Mouse (Mus musculus) lung, postnatal 0 days (tissue): Measurements from ENCODE around the gene Mlxipl. TPM values are rescaled to one million over a fixed set of nuclear protein-coding genes. Genes with fewer than 3 reads are reported as not detected.
A peak's percentile ranks its signal among the peaks of the same experiment; 100 is the strongest.

ENCODE experiments used
- ATAC-seq: fragments of 200-750 bp; cut with Nextera tagmentation; 2 replicates; pipeline ENCODE4 v1.8.0; 2017; ENCODE audit warnings: moderate library complexity
- DNase-seq: peaks from one replicate; pipeline ENCODE4 v3.0.0-alpha.2; 2016; ENCODE audit warnings: low spot score
- H3K27ac ChIP-seq: fragments of 300-500 bp; sonication (generic); 2 replicates; pipeline ENCODE4 v1.5.1; 2014; ENCODE audit warnings: antibody characterized with exemption, mild to moderate bottlenecking, low read length, mixed read lengths
- H3K27me3 ChIP-seq: fragments of 300-500 bp; sonication (generic); replicated peaks from 2 replicates; pipeline ENCODE4 v1.6.1; 2014; ENCODE audit warnings: low read length, mixed read lengths; ENCODE audit not compliant: insufficient read depth
- H3K36me3 ChIP-seq: fragments of 300-500 bp; sonication (generic); 2 replicates; pipeline ENCODE4 v1.6.1; 2014; ENCODE audit warnings: low read length, mixed read lengths; ENCODE audit not compliant: insufficient read depth
- H3K4me1 ChIP-seq: fragments of 300-500 bp; sonication (generic); 2 replicates; pipeline ENCODE4 v1.6.1; 2014; ENCODE audit warnings: antibody characterized with exemption, low read depth, low read length, mixed read lengths; ENCODE audit not compliant: insufficient read depth
- H3K4me2 ChIP-seq: fragments of 300-500 bp; sonication (generic); replicated peaks from 2 replicates; pipeline ENCODE4 v1.6.1; 2014; ENCODE audit warnings: low read depth, mild to moderate bottlenecking, low read length, moderate library complexity, mixed read lengths
- H3K4me3 ChIP-seq: fragments of 300-500 bp; sonication (generic); 2 replicates; pipeline ENCODE4 v1.5.1; 2014; ENCODE audit warnings: low read depth, low read length
- H3K9ac ChIP-seq: fragments of 300-500 bp; sonication (generic); replicated peaks from 2 replicates; pipeline ENCODE4 v1.6.1; 2014; ENCODE audit warnings: low read depth, mild to moderate bottlenecking
- H3K9me3 ChIP-seq: fragments of 300-500 bp; sonication (generic); 2 replicates; pipeline ENCODE4 v1.6.1; 2016; ENCODE audit warnings: low read length, mixed read lengths
- CTCF ChIP-seq: IDR thresholded peaks from 2 replicates; pipeline ENCODE4 v1.5.1; 2016; ENCODE audit warnings: antibody characterized with exemption, mild to moderate bottlenecking
- EP300 ChIP-seq: IDR thresholded peaks from 2 replicates; pipeline ENCODE4 v1.6.1; 2016; ENCODE audit warnings: antibody characterized with exemption, mild to moderate bottlenecking, control low read depth
- WGBS: fragments of 180-500 bp; shearing (Covaris S2); extraction: QIAGEN DNeasy Blood & Tissue Kit; methylation state at CpG from one replicate; pipeline ENCODE4 v1.1.7; 2014; 5-methylcytosine and 5-hydroxymethylcytosine counted together
- polyA plus RNA-seq: library from polyadenylated mRNA; unstranded; fragments of >200 nt; fragmentation: Nextera tagmentation; extraction: Ambion mirVana; gene quantifications from 2 replicates; pipeline ENCODE4 v1.2.1, GENCODE M21; 2015

Gene Mlxipl
- polyA plus RNA-seq, 1 experiment from 2014 or later, result 0.70 TPM

DNA sequence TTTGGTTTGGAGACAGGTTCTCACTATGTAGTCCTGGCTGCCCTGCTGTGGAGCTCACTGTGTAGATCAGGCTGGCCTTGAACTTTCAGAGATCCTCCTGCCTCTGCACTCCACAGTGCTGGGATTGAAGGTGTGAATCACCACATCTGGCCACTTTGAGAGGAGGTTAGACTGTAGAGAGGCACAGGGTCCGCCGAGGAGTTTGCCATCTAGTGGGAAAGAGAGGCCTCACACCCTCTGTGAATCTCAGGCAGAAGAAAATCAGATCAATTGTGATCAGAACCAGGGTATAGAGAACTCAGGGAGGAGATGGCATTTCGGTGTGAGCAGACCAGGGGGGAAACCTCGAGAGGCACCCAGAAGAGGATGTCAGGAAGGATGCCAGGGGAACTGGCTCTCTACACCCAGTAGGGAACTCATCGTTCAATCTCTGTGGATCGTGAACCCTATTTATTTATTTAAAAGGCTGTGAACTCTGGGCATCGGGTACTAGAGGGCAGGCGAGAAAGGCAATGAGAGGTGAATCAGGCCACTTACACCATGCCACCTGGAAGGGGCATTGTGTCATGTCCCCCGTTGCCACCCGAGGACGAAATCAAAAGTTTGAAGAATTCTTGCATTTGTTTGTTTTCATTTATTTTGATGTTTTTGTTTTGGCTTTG lies 14.4 kb downstream of the Mlxipl start:
- 0 out of 2 replicates have a peak, but pooled peaks cover 4% of the 10 kb centered on the region for H3K4me1 ChIP-seq
- H3K27ac ChIP-seq, result no peak overlapping the region
- TF ChIP-seq EP300, result no peak
- TF ChIP-seq CTCF, result peak; percentile 62
- no peaks in the 10 kb centered on the region for H3K9me3 ChIP-seq
- ATAC-seq (no peak), DNase-seq (no peak)
- 55% methylated on average over 11 of the region's 11 CpGs for WGBS
- H3K4me3 ChIP-seq, result no peak overlapping the region
- no peak overlapping the region for H3K4me2 ChIP-seq
- H3K9ac ChIP-seq, result no peak overlapping the region
- no peaks in the 10 kb centered on the region for H3K36me3 ChIP-seq
- H3K27me3 ChIP-seq, result peaks cover 9% of the 10 kb centered on the region; the same call in 1 of the 2 replicates

DNA sequence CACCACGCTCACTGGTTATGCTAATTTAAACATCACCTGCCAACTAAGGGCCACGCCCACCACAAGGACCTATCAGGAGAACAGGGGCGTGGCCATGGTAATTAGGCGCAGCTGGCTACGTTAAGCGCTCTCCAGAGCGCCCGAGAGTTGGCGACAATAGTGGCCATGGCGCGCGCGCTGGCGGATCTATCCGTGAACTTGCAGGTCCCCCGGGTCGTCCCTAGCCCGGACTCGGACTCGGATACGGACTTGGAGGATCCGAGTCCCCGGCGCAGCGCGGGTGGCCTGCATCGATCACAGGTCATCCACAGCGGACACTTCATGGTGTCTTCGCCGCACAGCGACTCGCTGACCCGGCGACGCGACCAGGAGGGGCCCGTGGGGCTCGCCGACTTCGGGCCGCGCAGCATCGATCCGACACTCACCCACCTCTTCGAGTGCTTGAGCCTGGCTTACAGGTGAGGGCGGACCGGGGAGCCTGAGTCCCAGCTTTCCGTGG lies 17.1 kb downstream of the Mlxipl start:
- H3K27me3 ChIP-seq, result peaks cover 9% of the 10 kb centered on the region; the same call in 1 of the 2 replicates
- 4% methylated on average over 44 of the region's 48 CpGs for WGBS

DNA sequence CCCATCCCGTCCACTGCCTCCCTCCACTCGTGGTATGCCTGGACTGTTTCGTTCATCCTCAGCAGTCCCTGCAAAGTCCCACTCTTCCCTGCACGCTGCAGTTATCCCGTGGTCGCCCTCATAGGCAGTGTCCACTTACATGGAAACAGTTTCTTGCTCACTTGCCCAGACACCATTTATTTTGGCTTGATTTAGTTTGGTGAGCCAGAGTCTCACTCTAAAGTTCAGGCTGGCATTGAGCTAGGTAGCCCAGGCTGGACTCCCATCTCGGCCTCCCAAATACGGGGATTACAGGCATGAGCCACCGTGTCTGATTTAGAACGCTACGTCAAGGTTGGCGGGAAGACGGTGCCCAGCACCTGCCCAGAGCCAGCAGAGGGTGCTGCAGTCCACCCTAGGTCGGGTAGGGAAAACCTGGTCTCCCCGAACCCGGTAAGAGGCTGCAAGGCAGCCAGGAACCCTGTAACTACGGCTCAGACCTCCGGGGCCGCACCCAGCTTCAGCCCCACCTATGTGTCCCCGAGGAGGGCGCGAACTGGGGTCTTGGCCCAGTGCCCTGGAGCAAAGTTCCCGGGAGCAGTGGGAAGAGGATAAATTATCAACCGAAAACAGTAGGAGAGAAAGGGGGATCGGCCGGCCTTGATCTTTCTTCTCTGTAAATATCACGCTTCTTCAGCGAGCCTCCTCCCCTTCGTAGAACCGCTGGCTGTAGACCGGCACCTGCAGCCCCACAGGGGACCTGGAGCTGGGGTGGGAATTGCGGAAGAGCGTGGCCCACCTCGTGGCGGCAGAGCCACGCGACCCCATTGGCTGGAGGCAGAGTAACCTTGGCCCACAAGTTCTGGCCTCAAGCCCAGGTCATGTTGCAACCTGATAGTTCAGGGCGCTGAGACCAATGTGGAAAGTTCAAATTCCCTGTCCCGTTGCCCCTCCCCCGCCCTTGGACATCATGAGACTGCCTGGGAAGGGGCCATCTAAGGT lies 18.1 kb downstream of the Mlxipl start:
- H3K4me2 ChIP-seq, result peak overlapping the region; percentile 77
- H3K4me3 ChIP-seq, result peak overlapping the region; percentile 40
- 5% methylated on average over 40 of the region's 40 CpGs for WGBS
- DNase-seq (peak; percentile 71), ATAC-seq (peak; percentile 71)
- peaks cover 9% of the 10 kb centered on the region; the same call in 1 of the 2 replicates for H3K27me3 ChIP-seq
- H3K9me3 ChIP-seq, result no peaks in the 10 kb centered on the region
- H3K27ac ChIP-seq, result no peak overlapping the region
- no peaks in the 10 kb centered on the region for H3K36me3 ChIP-seq
- no peak for TF ChIP-seq EP300
- peak; percentile 69 for TF ChIP-seq CTCF
- 0 out of 2 replicates have a peak, but pooled peaks cover 4% of the 10 kb centered on the region for H3K4me1 ChIP-seq
- no peak overlapping the region for H3K9ac ChIP-seq

More for the DNA sequence above, 17.1 kb downstream of the Mlxipl start:
- DNase-seq (peak; percentile 96), ATAC-seq (peak; percentile 91)
- TF ChIP-seq EP300 (no peak), CTCF (no peak)
- Histone ChIP-seq H3K4me1 (0 out of 2 replicates have a peak, but pooled peaks cover 4% of the 10 kb centered on the region), H3K4me3 (peak overlapping the region; percentile 40), H3K36me3 (no peaks in the 10 kb centered on the region), H3K4me2 (peak overlapping the region; percentile 77), H3K9me3 (no peaks in the 10 kb centered on the region), H3K27ac (no peak overlapping the region), H3K9ac (no peak overlapping the region)

DNA sequence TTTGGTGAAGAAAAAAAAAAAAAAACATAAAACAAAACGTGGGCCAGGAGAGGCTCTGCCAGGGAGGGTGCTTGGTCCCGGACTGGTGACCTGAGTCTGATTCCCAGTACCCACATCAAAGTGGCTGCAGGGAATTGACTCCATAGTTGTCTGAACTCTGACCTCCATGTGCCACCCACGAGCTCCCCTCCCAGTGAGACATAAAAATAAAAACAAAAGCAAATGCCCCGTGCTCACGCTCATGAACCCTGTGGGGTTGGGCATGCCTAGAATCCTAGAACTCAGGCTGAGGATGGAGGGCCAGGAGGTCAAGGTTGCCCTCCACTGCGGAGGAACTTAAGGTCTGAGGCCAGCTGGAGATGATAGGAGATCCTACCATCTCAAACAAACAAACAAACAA lies 19.3 kb downstream of the Mlxipl start:
- H3K9me3 ChIP-seq, result no peaks in the 10 kb centered on the region
- DNase-seq (no peak), ATAC-seq (no peak)
- peaks cover 9% of the 10 kb centered on the region; the same call in 1 of the 2 replicates for H3K27me3 ChIP-seq
- no peak overlapping the region for H3K9ac ChIP-seq
- no peak overlapping the region for H3K27ac ChIP-seq
- TF ChIP-seq CTCF (no peak), EP300 (no peak)
- H3K4me3 ChIP-seq, result no peak overlapping the region
- WGBS, result 67% methylated on average over 6 of the region's 6 CpGs
- H3K36me3 ChIP-seq, result no peaks in the 10 kb centered on the region
- 0 out of 2 replicates have a peak, but pooled peaks cover 4% of the 10 kb centered on the region for H3K4me1 ChIP-seq
- H3K4me2 ChIP-seq, result no peak overlapping the region

DNA sequence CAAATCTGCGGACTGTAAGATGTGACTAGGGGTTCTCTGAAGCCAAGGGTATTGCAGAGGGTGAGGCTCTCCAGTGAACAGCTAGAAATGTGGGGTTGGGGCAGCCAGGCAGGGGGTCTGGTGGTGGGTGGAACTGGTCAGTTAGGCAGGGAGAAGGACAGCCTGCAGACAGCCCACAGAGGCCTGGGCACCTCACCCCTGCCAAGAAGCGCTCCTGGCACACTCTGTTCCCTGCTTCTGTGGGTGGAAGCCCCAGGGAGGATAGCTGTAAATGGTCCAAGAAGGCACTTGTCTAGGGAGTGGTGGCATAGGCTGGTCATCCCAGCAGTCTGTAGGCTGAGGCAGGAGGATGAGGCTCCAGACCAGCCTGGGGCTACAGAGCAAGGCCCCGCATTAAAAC lies 19.7 kb downstream of the Mlxipl start:
- Histone ChIP-seq H3K4me1 (0 out of 2 replicates have a peak, but pooled peaks cover 4% of the 10 kb centered on the region), H3K27ac (no peak overlapping the region), H3K27me3 (peaks cover 9% of the 10 kb centered on the region; the same call in 1 of the 2 replicates), H3K4me2 (no peak overlapping the region), H3K36me3 (no peaks in the 10 kb centered on the region), H3K4me3 (no peak overlapping the region), H3K9ac (no peak overlapping the region), H3K9me3 (no peaks in the 10 kb centered on the region)
- TF ChIP-seq EP300 (no peak), CTCF (no peak)
- ATAC-seq, result no peak
- no peak for DNase-seq
- 79% methylated on average over 3 of the region's 3 CpGs for WGBS

DNA sequence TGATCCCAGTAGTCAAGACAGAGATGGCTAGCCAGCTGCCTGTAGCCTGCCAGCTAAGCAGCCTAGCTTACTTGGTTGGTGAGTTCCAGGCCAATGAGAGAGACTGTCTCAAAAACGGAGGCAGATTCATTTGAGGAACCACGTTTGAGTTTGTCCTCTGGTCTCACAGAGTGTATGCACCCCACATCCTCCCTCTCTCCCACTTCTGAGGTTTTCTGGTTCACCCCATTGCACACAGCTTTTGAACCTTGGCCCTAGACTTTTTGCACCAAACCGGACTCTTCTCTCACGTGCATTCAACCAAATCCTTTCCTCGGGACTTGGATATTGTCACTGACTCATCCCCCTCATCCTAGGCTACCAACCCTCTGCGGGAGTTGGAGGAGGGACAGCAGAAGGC lies 20.3 kb downstream of the Mlxipl start:
- Histone ChIP-seq H3K36me3 (no peaks in the 10 kb centered on the region), H3K27ac (no peak overlapping the region), H3K4me1 (0 out of 2 replicates have a peak, but pooled peaks cover 4% of the 10 kb centered on the region), H3K9me3 (no peaks in the 10 kb centered on the region), H3K27me3 (peaks cover 9% of the 10 kb centered on the region; the same call in 1 of the 2 replicates), H3K4me3 (no peak overlapping the region), H3K9ac (no peak overlapping the region), H3K4me2 (no peak overlapping the region)
- no peak for TF ChIP-seq CTCF
- TF ChIP-seq EP300, result no peak
- no peak for DNase-seq
- no peak for ATAC-seq
- 66% methylated on average over 6 of the region's 6 CpGs for WGBS
